Mouse (Mus musculus) stomach, embryonic 16.5 days (tissue): ENCODE results near the gene Slc25a21. TPM values are rescaled to one million over a fixed set of nuclear protein-coding genes. Genes with fewer than 3 reads are reported as not detected.

Experiments used
- ATAC-seq: fragments of 200-750 bp; cut with Nextera tagmentation; 2 replicates; pipeline ENCODE4 v1.8.0; 2017; ENCODE audit warnings: moderate number of reproducible peaks, moderate TSS enrichment; ENCODE audit not compliant: insufficient read depth, low FRiP score
- H3K27ac ChIP-seq: fragments of 300-500 bp; sonication (generic); 2 replicates; pipeline ENCODE4 v1.5.1; 2014; ENCODE audit warnings: low read length
- H3K27me3 ChIP-seq: fragments of 300-500 bp; sonication (generic); 2 replicates; pipeline ENCODE4 v1.6.1; 2014; ENCODE audit warnings: low read length, control low read depth, mixed read lengths; ENCODE audit not compliant: control insufficient read depth, insufficient read depth
- H3K36me3 ChIP-seq: fragments of 300-500 bp; sonication (generic); 2 replicates; pipeline ENCODE4 v1.6.1; 2014; ENCODE audit warnings: low read length; ENCODE audit not compliant: control insufficient read depth, insufficient read depth
- H3K4me1 ChIP-seq: fragments of 300-500 bp; sonication (generic); 2 replicates; pipeline ENCODE4 v1.6.1; 2014; ENCODE audit warnings: low read length, control low read depth, mixed read lengths; ENCODE audit not compliant: control insufficient read depth, insufficient read depth
- H3K4me2 ChIP-seq: fragments of 300-500 bp; sonication (generic); 2 replicates; pipeline ENCODE4 v1.6.1; 2014; ENCODE audit warnings: low read depth, low read length, mixed read lengths
- H3K4me3 ChIP-seq: fragments of 300-500 bp; sonication (generic); replicated peaks from 2 replicates; pipeline ENCODE4 v1.5.1; 2014; ENCODE audit warnings: mild to moderate bottlenecking, low read length
- H3K9ac ChIP-seq: fragments of 300-500 bp; sonication (generic); 2 replicates; pipeline ENCODE4 v1.6.1; 2014; ENCODE audit warnings: low read length
- H3K9me3 ChIP-seq: fragments of 300-500 bp; sonication (generic); replicated peaks from 2 replicates; pipeline ENCODE4 v1.6.1; 2016; ENCODE audit warnings: low read length, control low read depth; ENCODE audit not compliant: control insufficient read depth
- WGBS: fragments of 180-500 bp; shearing (Covaris S2); extraction: QIAGEN DNeasy Blood & Tissue Kit; methylation state at CpG from one replicate; pipeline ENCODE4 v1.1.7; 2014; 5-methylcytosine and 5-hydroxymethylcytosine counted together
- polyA plus RNA-seq: library from polyadenylated mRNA; unstranded; fragments of >200 nt; fragmentation: Nextera tagmentation; extraction: Ambion mirVana; gene quantifications from 2 replicates; pipeline ENCODE4 v1.2.1, GENCODE M21; 2015

The Slc25a21 gene
- polyA plus RNA-seq, result 2.5 and 3.3 TPM in 2 replicates

GRCm38 (mm10) chr12:57197363-57198026, at the start of gene Slc25a21:
Slc25a21 (minus strand) TSS chr12:57197472.
- Histone ChIP-seq H3K36me3 (no peaks in the 10 kb centered on the region), H3K4me2 (peak within 1 kb of the TSS; percentile 69), H3K27ac (no peak within 1 kb of the TSS), H3K27me3 (0 out of 2 replicates have a peak, but pooled peaks cover 5% of the 10 kb centered on the region), H3K9ac (peak within 1 kb of the TSS; percentile 71), H3K4me3 (peak within 1 kb of the TSS; percentile 57), H3K9me3 (no peaks in the 10 kb centered on the region), H3K4me1 (peaks cover 5% of the 10 kb centered on the region; the same call in 1 of the 2 replicates)
- ATAC-seq, result no peak
- WGBS, result 68% methylated on average over 10 of the region's 10 CpGs

- Histone ChIP-seq H3K4me3 (no peak overlapping the region), H3K4me2 (no peak overlapping the region), H3K27ac (no peak overlapping the region), H3K36me3 (peaks cover 7% of the 10 kb centered on the region), H3K4me1 (no peaks in the 10 kb centered on the region), H3K9me3 (no peaks in the 10 kb centered on the region), H3K27me3 (no peaks in the 10 kb centered on the region), H3K9ac (no peak overlapping the region)
- WGBS, result 84% methylated on average over 5 of the region's 5 CpGs
- no peak for ATAC-seq
Measured at GRCm38 (mm10) chr12:57243671-57244495, 46.6 kb upstream of the Slc25a21 start.

GRCm38 (mm10) chr12:57233386-57233785, 36.1 kb upstream of the Slc25a21 start:
- 84% methylated on average over 5 of the region's 5 CpGs for WGBS
- Histone ChIP-seq H3K4me2 (no peak overlapping the region), H3K4me1 (peaks cover 14% of the 10 kb centered on the region), H3K27ac (no peak overlapping the region), H3K27me3 (no peaks in the 10 kb centered on the region), H3K9ac (no peak overlapping the region), H3K36me3 (peaks cover 3% of the 10 kb centered on the region), H3K9me3 (0 out of 2 replicates have a peak, but pooled peaks cover 3% of the 10 kb centered on the region), H3K4me3 (no peak overlapping the region)
- no peak for ATAC-seq

- WGBS, result 57% methylated on average over 14 of the region's 14 CpGs
- Histone ChIP-seq H3K4me3 (peak overlapping the region; percentile 85), H3K9me3 (no peaks in the 10 kb centered on the region), H3K27ac (no peak overlapping the region), H3K36me3 (no peaks in the 10 kb centered on the region), H3K4me1 (peaks cover 14% of the 10 kb centered on the region), H3K27me3 (no peaks in the 10 kb centered on the region), H3K9ac (peak overlapping the region; percentile 89), H3K4me2 (peak overlapping the region; percentile 59)
- ATAC-seq, result no peak
Measured at GRCm38 (mm10) chr12:57231085-57231875, 34.0 kb upstream of the Slc25a21 start.

GRCm38 (mm10) chr12:57230192-57230706, 33.0 kb upstream of the Slc25a21 start, which contains the start of the genes Prps1l3 and Mipol1:
Prps1l3 (plus strand) TSS chr12:57230412.
Mipol1 (plus strand) TSS chr12:57230427.
- H3K27ac ChIP-seq, result peak within 1 kb of the TSS; percentile 95
- H3K4me2 ChIP-seq, result peak within 1 kb of the TSS; percentile 72
- peak within 1 kb of the TSS; percentile 85 for H3K4me3 ChIP-seq
- WGBS, result under 1% methylated on average over 58 of the region's 58 CpGs
- peaks cover 13% of the 10 kb centered on the region for H3K4me1 ChIP-seq
- peak within 1 kb of the TSS; percentile 89 for H3K9ac ChIP-seq
- no peaks in the 10 kb centered on the region for H3K36me3 ChIP-seq
- peak; percentile 98 for ATAC-seq
- H3K9me3 ChIP-seq, result no peaks in the 10 kb centered on the region
- H3K27me3 ChIP-seq, result no peaks in the 10 kb centered on the region

- Histone ChIP-seq H3K27ac (peak overlapping the region; percentile 83), H3K9me3 (no peaks in the 10 kb centered on the region), H3K4me2 (peak overlapping the region; percentile 72), H3K27me3 (no peaks in the 10 kb centered on the region), H3K4me1 (peaks cover 9% of the 10 kb centered on the region; the same call in 1 of the 2 replicates), H3K4me3 (peak overlapping the region; percentile 85), H3K9ac (peak overlapping the region; percentile 89), H3K36me3 (no peaks in the 10 kb centered on the region)
- ATAC-seq, result no peak
- WGBS, result 19% methylated on average over 4 of the region's 4 CpGs
Measured at GRCm38 (mm10) chr12:57229703-57230102, 32.4 kb upstream of the Slc25a21 start.

GRCm38 (mm10) chr12:57227776-57228175, 30.5 kb upstream of the Slc25a21 start:
- H3K9me3 ChIP-seq, result no peaks in the 10 kb centered on the region
- H3K4me2 ChIP-seq, result no peak overlapping the region
- no peak overlapping the region for H3K4me3 ChIP-seq
- no peak overlapping the region for H3K27ac ChIP-seq
- ATAC-seq, result no peak
- H3K36me3 ChIP-seq, result no peaks in the 10 kb centered on the region
- WGBS, result 74% methylated on average over 3 of the region's 8 CpGs
- H3K4me1 ChIP-seq, result peaks cover 8% of the 10 kb centered on the region; the same call in 1 of the 2 replicates
- no peaks in the 10 kb centered on the region for H3K27me3 ChIP-seq
- no peak overlapping the region for H3K9ac ChIP-seq

GRCm38 (mm10) chr12:57226411-57226810, 29.1 kb upstream of the Slc25a21 start:
- ATAC-seq, result no peak
- Histone ChIP-seq H3K9me3 (no peaks in the 10 kb centered on the region), H3K36me3 (no peaks in the 10 kb centered on the region), H3K27ac (no peak overlapping the region), H3K4me3 (no peak overlapping the region), H3K4me2 (no peak overlapping the region), H3K4me1 (peaks cover 3% of the 10 kb centered on the region; the same call in 1 of the 2 replicates), H3K27me3 (no peaks in the 10 kb centered on the region), H3K9ac (no peak overlapping the region)
- 81% methylated on average over 9 of the region's 9 CpGs for WGBS
